Comparison of ENCODE assay signal across 24 mouse cellular contexts in genomic region chr2:120544732-120545131, GRCm38 (mm10).
"Had no signal": no experiment of that assay in that cellular context is flagged by ENCODE, and none has a peak within 500 bp of the region (broad histone marks: within the 10 kb centered on the region; RNA-seq: fewer than 3 reads in every experiment).

No protein-coding gene starts in this region.

- H3K27me3 ChIP-seq: heart, embryonic 12.5 days; hindbrain, embryonic 12.5 days; intestine, embryonic 15.5 days; limb, embryonic 13.5 days; limb, embryonic 15.5 days; liver, embryonic 12.5 days had no signal

- H3K36me3 ChIP-seq: intestine, embryonic 15.5 days had no signal

- H3K4me3 ChIP-seq: heart, adult 2 months; heart, embryonic 12.5 days; hindbrain, embryonic 10.5 days; hindbrain, embryonic 12.5 days; intestine, embryonic 15.5 days; layer of hippocampus, adult 2 months; limb, embryonic 13.5 days; limb, embryonic 15.5 days; liver, embryonic 12.5 days had no signal

- DNase-seq: gastrocnemius, postnatal 14 days; gastrocnemius, postnatal 36 days; heart, adult 2 months; heart, postnatal 10 days; heart, postnatal 4 days; kidney, adult 18-20 months; kidney, adult 8-10 months; kidney, postnatal 10 days; kidney, postnatal 25 days; kidney, postnatal 4 days; left cerebral cortex, postnatal 4 days had no signal

- ATAC-seq: hindbrain, embryonic 16.5 days; inflammation-experienced regulatory T-cells, adult 6 months; intestine, embryonic 15.5 days; intestine, postnatal 0 days; liver, embryonic 12.5 days had no signal

- H3K27ac ChIP-seq: heart, adult 2 months; hindbrain, embryonic 10.5 days; hindbrain, embryonic 12.5 days; hindbrain, embryonic 14.5 days; intestine, embryonic 15.5 days; layer of hippocampus, adult 2 months; limb, embryonic 13.5 days; limb, embryonic 15.5 days; liver, embryonic 12.5 days; liver, embryonic 14.5 days had no signal

- H3K4me1 ChIP-seq: hindbrain, embryonic 10.5 days; intestine, embryonic 15.5 days; limb, embryonic 15.5 days had no signal

- H3K9me3 ChIP-seq: heart, embryonic 12.5 days; hindbrain, embryonic 10.5 days; hindbrain, embryonic 12.5 days; intestine, embryonic 15.5 days; limb, embryonic 13.5 days; limb, embryonic 15.5 days; liver, embryonic 12.5 days had no signal
